Mouse (Mus musculus) lung, adult 2 months (tissue): ENCODE measurements around the gene Mphosph9.

Source experiments
- CTCF ChIP-seq: fragments of 200-500 bp; IDR thresholded peaks from 2 replicates; pipeline ENCODE4 v1.5.1; 2011; ENCODE audit warnings: mild to moderate bottlenecking, low read length, control low read depth; ENCODE audit not compliant: insufficient read depth
- POLR2A ChIP-seq: fragments of 200-500 bp; IDR thresholded peaks from 2 replicates; pipeline ENCODE4 v1.6.1; 2011; ENCODE audit warnings: low read depth, mild to moderate bottlenecking, control low read depth, low read length, borderline replicate concordance; ENCODE audit errors: extremely low read depth

DNA sequence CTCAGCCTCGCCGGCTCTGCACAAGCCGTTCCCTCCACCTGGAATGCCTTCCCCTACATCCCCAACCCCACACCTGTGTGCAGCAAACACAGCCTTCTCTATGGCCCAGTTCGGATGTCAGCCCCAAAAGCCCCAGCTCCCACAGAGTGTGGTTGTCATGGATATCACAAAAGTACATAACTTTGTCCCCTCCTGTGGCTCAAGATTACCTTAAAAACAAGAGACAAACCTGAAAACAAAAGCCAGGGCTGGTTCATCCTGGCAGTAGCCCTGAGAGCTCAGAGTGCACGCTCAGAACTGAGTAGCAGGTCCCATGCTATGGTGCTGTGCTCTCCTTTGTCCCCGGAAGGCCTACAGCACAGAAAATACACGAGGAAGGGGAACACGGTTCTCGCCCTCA, 122.6 kb downstream of the Mphosph9 start:
- TF ChIP-seq CTCF (no peak), POLR2A (no peak)
